Mouse (Mus musculus): ENCODE measurements at regions not wholly inside any gene's neighbourhood (a gene's known extent, or its start where the extent isn't known, plus 50 kb on each side); places are given as distances from the start of the nearest gene placed in this dataset.

DNA sequence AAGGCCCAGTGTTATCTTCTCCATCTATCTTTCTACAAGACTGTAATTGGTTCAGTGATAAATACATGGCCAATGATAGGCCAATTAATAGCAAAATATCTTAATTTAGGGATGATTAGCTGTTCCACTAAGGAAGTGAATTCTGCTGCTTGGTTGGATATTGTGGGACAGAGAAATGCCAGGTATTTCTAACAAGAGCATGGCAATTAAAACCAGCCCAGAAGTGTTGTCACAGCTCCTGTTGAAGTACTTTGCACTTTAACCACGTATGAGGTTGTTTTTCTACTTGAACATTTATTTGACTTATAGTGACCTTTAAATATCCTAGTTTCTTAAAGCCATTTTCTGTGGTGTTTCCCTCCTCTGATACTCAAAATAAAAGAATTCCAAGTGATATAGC lies 65.7 kb upstream of the Acsl4 start:
- DNase-seq = no peak

DNA sequence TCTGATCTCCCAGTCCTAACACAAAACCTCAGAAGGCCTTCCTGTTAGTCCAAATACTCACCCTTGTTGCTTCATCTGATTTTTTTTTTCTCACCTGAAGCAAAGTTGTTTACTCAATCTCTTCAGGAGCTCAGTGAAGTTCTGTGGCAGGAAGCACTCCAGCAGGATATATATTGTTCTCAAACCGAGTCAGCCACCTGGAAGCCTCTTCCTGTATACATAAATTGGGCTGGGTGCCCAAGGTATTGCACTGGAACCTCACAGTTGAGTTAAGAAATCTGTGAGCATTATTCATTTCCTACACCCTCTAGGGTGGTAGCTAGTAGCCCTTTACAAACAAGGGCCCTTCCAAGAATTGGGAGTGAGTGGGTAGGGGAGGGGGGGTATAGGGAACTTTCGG lies 73.8 kb upstream of the Acsl4 start:
- DNase-seq = no peak

- no peak for DNase-seq
Measured at GRCm38 (mm10) chrX:142464756-142465155, 74.4 kb upstream of the Acsl4 start.

DNA sequence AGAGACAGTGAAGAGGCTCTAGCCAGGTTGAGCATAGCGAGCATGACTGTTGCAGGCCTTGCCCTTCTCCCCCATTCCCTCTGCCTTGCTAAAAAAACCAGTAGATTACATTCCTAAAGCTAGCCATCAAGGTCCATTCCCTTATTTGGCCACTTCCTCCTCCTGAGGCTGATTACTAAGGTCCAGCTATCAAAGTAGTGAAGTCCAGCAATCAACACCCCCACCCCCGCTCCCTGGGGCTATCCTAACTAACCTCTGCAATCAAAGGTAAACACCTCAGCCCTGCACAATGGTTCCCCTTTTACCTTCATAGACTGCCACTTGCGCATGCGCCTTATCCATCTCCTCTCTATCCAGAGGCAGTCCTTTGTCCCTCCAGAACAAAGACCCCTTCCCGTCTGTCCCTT lies 77.5 kb upstream of the Acsl4 start:
- DNase-seq = peak; percentile 8

DNA sequence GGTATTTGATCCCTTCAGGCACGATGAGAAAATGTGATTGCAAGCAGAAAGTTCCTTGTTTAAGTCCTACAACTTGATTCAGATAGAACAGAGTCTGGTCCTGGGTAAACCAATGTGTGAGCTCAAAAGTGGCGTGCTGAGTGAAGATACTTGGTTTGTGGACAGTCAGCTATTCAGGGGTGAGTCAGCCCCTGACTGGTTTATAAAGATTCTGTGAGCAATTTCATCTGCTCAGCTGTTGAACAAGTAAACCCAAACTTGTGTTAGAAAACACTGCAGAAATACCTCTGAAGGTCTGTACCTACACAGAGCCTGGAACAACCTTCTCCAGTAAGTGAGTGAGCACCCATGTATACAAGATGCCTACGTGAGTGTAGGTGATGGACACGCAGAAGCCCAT lies 78.1 kb upstream of the Acsl4 start:
- DNase-seq = no peak

- no peak for DNase-seq
Measured at GRCm38 (mm10) chrX:142469048-142469634, 78.8 kb upstream of the Acsl4 start.

DNA sequence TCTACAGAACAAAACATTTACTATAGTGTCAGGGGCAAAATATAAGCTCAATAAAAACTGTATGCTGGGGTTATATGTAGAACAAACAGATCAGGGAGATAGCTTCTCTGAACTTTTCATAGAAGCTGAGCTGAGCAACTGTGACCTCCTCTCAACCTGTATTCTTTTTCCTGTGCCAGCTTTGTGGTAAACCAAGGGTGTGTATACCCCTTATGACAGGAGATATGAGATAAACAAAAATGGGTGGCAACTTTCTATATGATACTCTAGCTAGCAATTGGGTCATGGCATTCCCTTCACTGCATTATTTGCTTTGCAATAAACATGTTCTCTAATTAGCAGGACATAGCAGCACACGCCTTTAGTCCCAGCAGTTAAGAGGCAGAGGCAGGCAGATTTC lies 79.7 kb upstream of the Acsl4 start:
- no peak for DNase-seq

- no peak for DNase-seq
Measured at GRCm38 (mm10) chrX:142481203-142481815, 91.0 kb upstream of the Acsl4 start.

DNA sequence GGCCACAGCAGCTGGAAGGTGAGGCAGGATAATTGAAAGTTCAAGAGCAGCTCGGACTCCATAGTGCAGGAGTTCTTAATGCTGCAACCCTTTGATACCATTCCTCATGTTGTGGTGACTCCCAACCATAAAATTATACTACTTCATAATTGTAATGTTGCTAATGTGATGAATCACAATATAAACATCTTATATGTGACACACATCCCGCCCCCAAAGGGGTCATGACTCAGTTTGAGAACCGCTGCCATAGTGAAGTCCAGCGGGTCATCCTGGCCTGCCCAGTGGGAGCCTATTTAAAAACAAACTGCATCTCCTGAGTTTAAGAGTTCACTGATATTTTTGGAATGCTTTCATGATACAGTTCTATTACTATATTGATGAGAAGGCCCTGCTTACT lies 97.7 kb upstream of the Acsl4 start:
- no peak for DNase-seq

- DNase-seq = peak; percentile 23
Measured at GRCm38 (mm10) chrX:142490093-142490717, 99.9 kb upstream of the Acsl4 start.

- no peak for DNase-seq
Measured at GRCm38 (mm10) chrX:142501094-142501493, 110.8 kb upstream of the Acsl4 start.

GRCm38 (mm10) chrX:142504962-142505361 lies 114.6 kb upstream of the Acsl4 start:
- DNase-seq = no peak

DNA sequence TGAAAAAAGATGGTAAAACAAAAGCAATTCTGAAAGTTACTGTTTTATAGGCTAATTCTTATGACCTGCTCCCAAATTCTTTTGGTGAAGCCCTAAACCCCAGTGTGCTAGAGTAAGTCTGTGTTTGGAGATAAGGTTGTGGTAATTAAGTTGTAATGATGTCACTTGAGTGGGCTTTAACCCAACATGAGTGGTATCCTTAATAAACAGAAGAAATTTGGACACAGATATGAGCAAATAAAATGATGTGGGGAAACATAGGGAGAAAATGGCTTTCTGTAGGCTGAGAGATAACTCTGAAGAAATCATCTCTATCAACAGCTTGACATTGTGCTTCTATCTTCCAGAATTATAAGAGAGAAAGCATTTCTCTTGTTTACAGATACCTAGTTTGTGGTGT lies 117.1 kb upstream of the Acsl4 start:
- DNase-seq = no peak

- DNase-seq = no peak
Measured at GRCm38 (mm10) chrX:142516406-142517131, 126.2 kb upstream of the Acsl4 start.

GRCm38 (mm10) chrX:142517205-142517604 lies 126.9 kb upstream of the Acsl4 start:
- no peak for DNase-seq

GRCm38 (mm10) chrX:142521063-142521462 lies 130.7 kb upstream of the Acsl4 start:
- no peak for DNase-seq

- peak; percentile 36 for DNase-seq
Measured at GRCm38 (mm10) chrX:142526953-142527352, 136.6 kb upstream of the Acsl4 start.

GRCm38 (mm10) chrX:142529892-142530291 lies 139.6 kb upstream of the Acsl4 start:
- no peak for DNase-seq

- DNase-seq = peak; percentile 20
Measured at GRCm38 (mm10) chrX:142534780-142535179, 144.4 kb upstream of the Acsl4 start.

GRCm38 (mm10) chrX:142535540-142535939 lies 145.2 kb upstream of the Acsl4 start:
- no peak for DNase-seq

DNA sequence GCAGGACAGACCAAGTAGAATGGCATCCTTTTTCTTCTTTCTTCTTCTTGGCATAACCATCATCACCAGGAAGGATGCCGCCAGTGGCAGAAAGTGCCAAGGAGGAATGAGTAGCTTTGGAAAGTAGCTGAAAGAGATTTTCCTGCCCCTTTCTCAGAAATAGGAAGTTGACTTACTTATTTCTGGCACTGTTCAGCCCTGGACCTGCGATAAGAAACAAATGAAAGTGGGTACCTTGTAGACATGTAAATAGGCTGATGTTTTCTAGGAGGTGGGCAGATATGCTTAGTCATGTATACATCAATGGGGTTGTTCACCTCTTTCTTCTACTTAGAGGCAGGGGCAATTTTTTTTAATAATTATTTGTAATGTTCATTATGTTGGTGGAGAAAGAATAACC lies 145.3 kb upstream of the Tmem164 start:
- no peak for DNase-seq

DNA sequence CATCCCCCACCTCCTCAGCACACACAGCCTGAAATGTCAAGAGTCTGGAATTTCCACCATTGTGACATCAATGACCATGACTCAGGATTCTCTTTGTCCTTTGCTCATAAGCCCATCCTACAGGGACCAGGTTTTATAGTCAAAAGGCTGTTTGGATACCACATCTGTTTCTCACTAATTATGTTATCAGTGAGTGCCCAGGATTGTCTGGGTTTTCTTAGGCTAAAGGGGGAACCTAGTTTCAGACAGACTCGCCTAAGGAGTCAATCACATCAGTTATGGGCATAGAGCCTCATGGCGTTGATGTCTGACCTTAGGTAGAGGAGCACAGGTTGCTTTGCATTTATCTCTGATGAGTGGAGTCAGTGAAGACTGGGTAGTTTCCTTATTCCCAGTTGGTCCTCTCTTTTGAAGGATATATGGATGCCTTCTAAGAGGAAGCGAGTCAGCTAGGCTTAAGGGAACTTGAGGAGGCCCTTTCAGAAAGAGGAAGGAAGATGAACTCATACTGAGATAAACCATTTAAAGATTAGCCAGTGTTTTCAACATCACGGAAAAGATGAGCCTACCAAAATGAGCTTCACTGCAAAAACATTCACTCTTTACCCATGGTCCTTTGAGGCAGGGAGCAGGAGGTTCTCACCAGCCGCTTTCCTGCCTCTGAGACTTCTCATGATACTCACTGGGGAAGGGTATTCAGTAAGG lies 143.8 kb upstream of the Tmem164 start:
- DNase-seq = no peak

- DNase-seq = peak; percentile 73
Measured at GRCm38 (mm10) chrX:142540264-142540663, 140.9 kb upstream of the Tmem164 start.
